Mouse (Mus musculus): ENCODE results near the gene Zfp3.

- TF ChIP-seq CTCF (IDR thresholded peaks at IDR 0.05; ENCODE audit: control insufficient read depth, insufficient read depth, insufficient read length) (no peak), MYOG (IDR thresholded peaks at IDR 0.05; ENCODE audit: control insufficient read depth, extremely low read depth, insufficient read length) (no peak), MAX (IDR thresholded peaks at IDR 0.05) (no peak), MYOD1 (IDR thresholded peaks at IDR 0.05; ENCODE audit: control insufficient read depth, insufficient read length, low read depth) (no peak), USF1 (IDR thresholded peaks at IDR 0.05; ENCODE audit: low read depth) (no peak), FOSL1 (IDR thresholded peaks at IDR 0.05; ENCODE audit: insufficient read depth, low read length, poor library complexity, severe bottlenecking) (no peak), CEBPB (IDR thresholded peaks at IDR 0.05; ENCODE audit: low read depth) (no peak)
Measured at GRCm38 (mm10) chr11:70720567-70720966, 43.4 kb upstream of the Zfp3 start.

Data from C2C12 (cell line).